Mouse (Mus musculus): Measurements from ENCODE around the gene Ran.

DNA sequence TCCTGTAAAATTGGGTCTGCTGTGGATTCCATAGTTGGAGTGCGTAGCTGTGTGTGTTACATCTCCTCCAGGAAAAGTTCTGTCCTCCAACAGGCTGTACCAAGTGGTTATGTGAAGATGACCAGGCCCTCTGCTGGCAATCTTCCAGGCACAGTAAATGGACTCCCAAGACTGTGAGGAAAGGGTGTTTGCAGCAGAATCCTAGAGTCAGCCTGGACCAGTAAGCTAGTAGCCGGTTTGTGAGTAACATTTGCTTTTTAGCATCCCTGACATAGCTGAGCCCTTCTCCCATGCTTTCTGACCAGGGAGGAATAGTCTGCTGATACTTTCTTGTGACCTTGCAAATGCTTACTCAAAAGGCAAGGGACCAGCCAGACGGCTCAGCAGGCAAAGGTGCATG is 6.3 kb downstream of the Ran start:
- TF ChIP-seq CTCF (IDR thresholded peaks at IDR 0.05; ENCODE audit: control insufficient read depth, insufficient read depth, insufficient read length) (no peak), MYOD1 (IDR thresholded peaks at IDR 0.05; ENCODE audit: control insufficient read depth, insufficient read length, low read depth) (no peak), CEBPB (IDR thresholded peaks at IDR 0.05; ENCODE audit: low read depth) (no peak), USF1 (IDR thresholded peaks at IDR 0.05; ENCODE audit: low read depth) (no peak), MAX (IDR thresholded peaks at IDR 0.05) (no peak), MYOG (IDR thresholded peaks at IDR 0.05; ENCODE audit: control insufficient read depth, extremely low read depth, insufficient read length) (no peak)

Data from C2C12 (cell line).